Mouse (Mus musculus) telencephalon, adult 2 months (tissue): Measurements from ENCODE around the gene Enpep.

Experiments used
- DNase-seq: peaks from one replicate; pipeline ENCODE4 v3.0.0-alpha.2; 2011; ENCODE audit warnings: low read depth, low spot score

Enpep gene

GRCm38 (mm10) chr3:129250997-129251396 is 81.5 kb downstream of the Enpep start:
- DNase-seq = no peak

GRCm38 (mm10) chr3:129238664-129239258 is 93.8 kb downstream of the Enpep start:
- DNase-seq = peak; percentile 34

GRCm38 (mm10) chr3:129238010-129238409 is 94.5 kb downstream of the Enpep start:
- no peak for DNase-seq

GRCm38 (mm10) chr3:129227331-129227730 is 105.2 kb downstream of the Enpep start:
- no peak for DNase-seq

- no peak for DNase-seq
Measured at GRCm38 (mm10) chr3:129226681-129227080, 105.8 kb downstream of the Enpep start.

- no peak for DNase-seq
Measured at GRCm38 (mm10) chr3:129225577-129226289, 106.8 kb downstream of the Enpep start.

- DNase-seq = no peak
Measured at GRCm38 (mm10) chr3:129224806-129225576, 107.5 kb downstream of the Enpep start.

GRCm38 (mm10) chr3:129223964-129224805 is 108.3 kb downstream of the Enpep start:
- no peak for DNase-seq

GRCm38 (mm10) chr3:129223401-129223800 is 109.1 kb downstream of the Enpep start:
- DNase-seq = no peak

GRCm38 (mm10) chr3:129222448-129223290 is 109.9 kb downstream of the Enpep start:
- no peak for DNase-seq

- no peak for DNase-seq
Measured at GRCm38 (mm10) chr3:129221380-129222260, 110.9 kb downstream of the Enpep start.

GRCm38 (mm10) chr3:129220681-129221379 is 111.7 kb downstream of the Enpep start:
- DNase-seq = no peak

- DNase-seq = no peak
Measured at GRCm38 (mm10) chr3:129220086-129220670, 112.3 kb downstream of the Enpep start.
